23 mouse cellular contexts compared by ENCODE assay signal in genomic region chr6:41051824-41052223, GRCm38 (mm10). TPM values are rescaled to one million over a fixed set of nuclear protein-coding genes. Genes with fewer than 3 reads are reported as not detected.
"Had no signal": no experiment of that assay in that cellular context is flagged by ENCODE, and none has a peak within 500 bp of the region (broad histone marks: within the 10 kb centered on the region; RNA-seq: fewer than 3 reads in every experiment).

No protein-coding gene starts in this region.

- H3K36me3 ChIP-seq: neural tube, embryonic 12.5 days; neural tube, embryonic 13.5 days; neural tube, embryonic 15.5 days; stomach, embryonic 15.5 days had no signal

- H3K27me3 ChIP-seq: neural tube, embryonic 12.5 days; neural tube, embryonic 13.5 days; neural tube, embryonic 15.5 days; stomach, embryonic 15.5 days had no signal

- H3K27ac ChIP-seq: neural tube, embryonic 12.5 days; neural tube, embryonic 13.5 days; neural tube, embryonic 15.5 days; stomach, embryonic 15.5 days; stomach, postnatal 0 days had no signal

- H3K4me2 ChIP-seq: neural tube, embryonic 12.5 days; neural tube, embryonic 13.5 days; neural tube, embryonic 15.5 days; stomach, embryonic 15.5 days had no signal

- H3K4me1 ChIP-seq: neural tube, embryonic 12.5 days; neural tube, embryonic 13.5 days; neural tube, embryonic 15.5 days; stomach, embryonic 15.5 days had no signal

- H3K4me3 ChIP-seq: neural tube, embryonic 12.5 days; neural tube, embryonic 13.5 days; neural tube, embryonic 15.5 days; stomach, embryonic 15.5 days had no signal

- DNase-seq: retina, postnatal 1 day; right cerebral cortex, postnatal 14 days; right cerebral cortex, postnatal 25 days; right cerebral cortex, postnatal 4 days; spleen, adult 18-20 months; thymus, adult 18-20 months; thymus, adult 2 months; thymus, postnatal 14 days; thymus, postnatal 25 days; thymus, postnatal 36 days; thymus, postnatal 4 days had no signal

RNA-seq across cellular contexts. Expression of gene 2210010C04Rik, which starts 16.5 kb away (rescaled TPM):
- total RNA-seq: neutrophil, adult 5-6 weeks had no signal
- polyA plus RNA-seq: neural tube, embryonic 12.5 days; neural tube, embryonic 13.5 days; neural tube, embryonic 14.5 days; neural tube, embryonic 15.5 days; stomach, embryonic 14.5 days had no signal

RNA-seq across cellular contexts. Expression of gene Gm2663, which starts 52.5 kb away (rescaled TPM):
- total RNA-seq: neutrophil, adult 5-6 weeks had no signal
- polyA plus RNA-seq: neural tube, embryonic 12.5 days; neural tube, embryonic 13.5 days; neural tube, embryonic 14.5 days; neural tube, embryonic 15.5 days; small intestine, adult 2 months; spleen, adult 2 months; stomach, embryonic 14.5 days; stomach, embryonic 15.5 days; testis, adult 2 months; thymus, adult 2 months; urinary bladder, adult 2 months had no signal
